Mouse (Mus musculus) monocyte, adult 2 months (primary cell): ENCODE results near the gene Spcs3.
"Not testable (repeated sequence)": the region's sequence is repeated elsewhere in the genome, so short reads cannot be mapped to it uniquely, and the experiment has no call there.

Experiments used
- DNase-seq, 2 experiments: peaks; one replicate each; pipeline ENCODE4 v3.0.0; 2022; ENCODE audit warnings: low spot score in 2 of 2, low read depth in 1 of 2

Gene Spcs3

DNA sequence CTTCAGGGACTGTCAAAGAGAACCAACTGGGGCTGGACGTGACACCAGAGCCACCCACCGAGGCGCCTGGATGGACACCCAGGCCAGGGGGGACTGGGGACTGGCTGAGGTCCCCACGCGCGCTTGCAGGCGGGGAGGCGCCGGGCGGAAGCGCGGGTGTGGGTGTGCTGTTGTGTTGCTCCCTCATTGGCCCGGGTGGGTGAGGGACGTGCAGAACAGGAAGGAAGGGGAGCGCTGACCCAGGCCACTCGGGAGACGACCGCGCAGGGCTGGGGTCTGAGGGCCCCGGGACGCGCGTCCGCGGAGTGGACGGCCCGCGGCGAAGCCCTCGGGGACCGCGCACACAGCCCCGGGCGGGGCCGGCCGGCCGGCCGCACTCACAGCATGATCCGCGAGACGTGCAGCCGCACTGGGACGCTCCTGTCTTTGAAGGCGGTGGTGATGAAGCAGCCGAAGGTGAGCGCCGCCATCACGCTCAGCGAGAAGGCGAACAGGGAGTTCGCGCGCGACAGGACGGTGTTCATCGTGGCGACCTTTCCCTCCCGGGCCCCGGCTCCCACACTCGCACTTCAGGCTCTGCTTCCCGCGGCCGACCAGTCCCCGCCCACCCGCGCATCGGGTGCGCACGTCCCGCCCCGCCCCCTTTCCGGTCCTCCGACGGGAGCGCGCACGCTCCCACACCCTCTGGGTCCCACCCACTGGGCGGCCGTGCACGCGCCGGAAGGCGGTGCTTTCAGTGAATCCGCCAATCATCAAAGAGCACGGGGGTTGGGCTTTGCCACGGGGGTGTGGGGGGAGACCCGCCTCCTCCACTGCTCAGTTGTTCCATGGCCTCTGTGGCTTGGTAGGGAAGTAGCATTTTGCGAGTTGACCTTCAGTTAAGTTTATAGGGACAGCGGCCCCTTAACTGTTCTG, at the start of gene Spcs3, which contains the start of gene Asb5:
TSS of gene Spcs3 (minus strand) at position 617 of the 915 bp plus-strand sequence.
TSS of gene Asb5 (plus strand) at position 199 of the 915 bp plus-strand sequence.
- peak; percentile 76 to 90 for DNase-seq

DNA sequence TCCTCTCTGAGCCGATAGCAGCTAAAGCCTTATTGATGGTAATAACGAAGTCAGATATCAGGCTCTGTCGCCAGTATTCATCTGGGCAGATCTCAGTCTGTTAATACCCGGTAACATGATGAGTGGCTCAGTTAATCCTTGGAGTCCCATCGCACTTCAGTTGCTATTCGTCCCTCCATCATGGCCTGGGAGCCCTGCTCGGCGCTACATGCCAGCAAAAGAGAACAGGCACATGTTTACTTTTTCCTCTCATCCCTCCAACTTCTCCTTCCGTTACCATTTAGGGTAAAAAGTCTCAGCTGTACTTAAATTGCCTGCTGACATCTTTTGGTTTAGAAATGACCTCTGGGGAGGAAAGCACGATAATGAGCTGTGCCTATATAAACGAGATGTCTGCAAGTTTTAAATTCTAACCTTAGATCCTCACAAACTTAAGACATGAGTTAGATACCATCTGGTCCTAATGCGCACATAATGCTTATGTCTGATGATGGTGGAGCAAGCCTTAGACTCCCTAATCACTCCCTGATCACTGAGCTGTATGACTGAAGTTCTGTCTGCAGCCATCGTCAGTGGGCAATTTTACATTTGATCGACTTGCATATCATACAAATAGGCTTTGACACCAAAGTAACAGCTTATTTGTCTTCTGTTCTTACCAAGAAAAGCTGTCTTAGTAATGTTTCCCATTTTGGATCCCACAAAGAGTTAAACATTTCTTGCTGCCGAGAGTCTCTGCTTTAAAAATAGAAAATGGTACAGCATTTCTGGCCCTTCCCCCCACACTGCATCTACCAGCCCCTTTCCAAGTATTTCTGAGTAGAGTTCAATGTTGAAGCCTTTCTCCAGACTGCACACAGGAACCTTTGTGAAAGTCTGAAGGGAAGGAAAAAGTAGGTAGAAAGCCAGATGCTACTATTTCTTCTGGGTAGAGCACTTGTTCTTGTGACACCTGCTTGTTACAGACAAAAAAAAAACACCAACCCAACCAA, 41.1 kb upstream of the Spcs3 start:
- no peak for DNase-seq

DNA sequence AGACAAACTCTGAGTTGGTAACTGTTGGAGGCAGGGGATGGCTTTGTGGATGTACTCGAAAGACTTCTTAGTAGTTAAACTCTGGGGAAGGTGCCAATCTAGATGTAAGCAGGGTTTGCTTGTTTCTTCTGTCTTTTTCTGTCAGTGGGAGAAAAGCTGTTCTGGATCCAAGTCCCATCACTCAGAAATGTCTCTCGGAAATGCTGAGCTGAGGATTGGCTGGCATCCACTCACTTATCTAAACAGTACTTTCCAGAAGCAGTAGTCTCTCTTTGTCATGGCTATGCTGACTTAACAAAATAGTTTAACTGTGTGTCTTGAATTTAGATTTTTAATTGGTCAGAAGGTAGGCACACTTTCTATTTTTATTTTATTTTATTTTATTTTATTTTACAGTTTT, 37.4 kb upstream of the Spcs3 start:
- no peak for DNase-seq

DNA sequence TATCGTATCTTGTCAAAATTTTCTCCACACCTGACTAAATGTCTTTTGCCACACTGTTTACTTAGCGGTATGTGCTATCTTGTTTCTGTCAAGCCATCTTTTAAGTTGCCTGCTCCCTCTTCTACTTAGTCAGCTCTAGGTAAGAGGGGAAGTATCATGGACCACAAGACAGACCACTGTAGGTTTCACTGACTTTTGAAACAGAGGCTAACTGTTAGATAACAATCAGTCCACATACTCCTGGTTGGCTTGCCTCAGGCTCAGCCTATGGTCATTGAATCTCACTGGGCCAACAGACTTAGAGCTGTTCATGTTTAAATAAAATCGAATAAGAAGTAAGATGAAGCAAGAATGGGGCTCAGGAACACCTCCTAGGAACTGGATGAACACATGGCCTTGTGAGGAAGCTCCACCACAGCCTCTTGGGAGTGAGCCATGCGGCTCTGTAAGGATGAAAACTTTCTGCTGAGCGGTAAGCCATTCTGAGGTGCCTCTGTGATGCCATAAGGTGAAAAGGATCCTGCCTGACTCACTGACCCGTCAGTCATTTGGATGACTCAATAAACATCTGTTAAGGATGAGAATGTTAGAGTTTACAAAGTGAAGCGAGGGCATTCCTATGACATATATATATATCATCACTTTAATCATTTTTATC, 35.9 kb upstream of the Spcs3 start:
- DNase-seq = no peak

DNA sequence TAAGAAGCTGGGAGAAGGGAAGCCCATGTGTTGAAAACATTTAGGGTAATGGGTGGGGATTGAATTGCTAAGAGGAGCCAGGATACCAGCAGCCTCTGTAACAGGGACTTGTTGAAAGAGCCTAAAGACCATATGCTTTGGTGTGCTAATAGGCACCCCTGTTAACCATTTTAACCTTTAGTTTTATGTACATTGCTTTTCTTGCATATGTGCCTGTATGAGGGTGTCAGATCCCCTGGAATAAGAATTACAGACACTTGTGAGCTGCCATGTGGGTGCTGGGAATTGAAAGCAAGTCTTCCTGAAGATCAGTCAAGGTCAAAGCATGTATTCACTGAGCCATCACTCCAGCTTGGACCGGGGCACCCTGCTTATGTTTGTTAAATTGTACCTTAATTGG, 35.4 kb upstream of the Spcs3 start:
- DNase-seq = no peak

DNA sequence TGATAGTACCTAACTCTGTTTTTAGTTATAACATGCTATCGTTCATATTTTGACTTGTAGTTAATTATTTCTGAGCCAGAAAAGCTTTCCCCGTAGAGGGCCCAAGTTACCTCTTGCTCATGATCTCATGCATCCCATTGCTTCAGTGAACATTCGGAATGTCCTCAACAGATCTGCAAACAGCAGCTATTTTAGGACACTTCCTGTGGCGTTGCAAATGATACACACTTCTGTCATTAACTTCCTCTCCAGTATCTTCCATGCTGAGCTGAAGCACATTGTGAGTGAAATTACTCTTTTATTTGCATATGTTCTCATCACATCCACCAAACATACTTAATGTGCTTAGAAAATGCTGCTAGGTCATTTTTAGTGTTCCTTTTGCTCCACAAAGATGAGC, 32.3 kb upstream of the Spcs3 start:
- no peak for DNase-seq

DNA sequence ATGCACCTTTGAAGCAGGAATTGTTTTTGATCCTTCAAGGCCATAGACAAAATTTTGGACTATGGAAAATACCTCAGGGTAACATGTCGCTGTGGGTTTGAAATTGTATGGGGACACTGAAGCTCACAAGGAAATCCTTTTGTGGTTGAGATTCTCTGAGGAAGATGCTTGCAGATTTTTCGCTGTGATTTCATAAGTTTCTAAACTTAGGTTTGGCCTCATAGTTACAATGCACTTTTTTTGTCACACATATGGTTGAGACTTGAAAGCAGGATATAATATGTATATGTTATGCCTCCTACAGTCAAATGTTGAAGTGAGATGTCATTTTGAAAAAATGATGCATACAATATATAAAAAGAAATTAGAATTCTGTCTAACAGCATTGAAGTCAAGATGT, 25.1 kb upstream of the Spcs3 start:
- DNase-seq = no peak

DNA sequence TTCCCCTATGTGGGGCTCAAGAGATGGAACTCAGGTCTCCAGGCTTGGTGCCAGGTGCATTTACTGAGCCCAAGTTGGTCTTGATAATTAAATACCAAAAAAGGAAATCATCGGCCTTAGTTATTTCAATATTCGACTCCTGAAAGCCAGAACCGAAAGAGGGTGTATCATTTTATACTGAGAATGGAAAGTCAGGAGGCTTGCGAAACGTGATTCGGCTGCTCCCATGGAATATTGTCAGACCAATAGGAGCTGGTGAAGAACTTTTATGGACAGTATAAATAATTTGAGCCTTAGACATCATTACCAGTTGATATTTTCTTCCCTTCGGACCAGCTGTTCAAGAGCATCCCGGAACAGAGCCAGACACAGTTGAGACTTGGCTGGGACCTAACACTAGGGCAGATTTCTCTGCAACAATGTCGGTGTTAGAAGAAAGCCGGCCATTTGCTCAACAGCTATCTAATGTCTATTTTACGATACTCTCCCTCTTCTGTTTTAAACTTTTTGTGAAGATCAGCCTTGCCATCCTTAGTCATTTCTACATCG, 20.3 kb upstream of the Spcs3 start:
- no peak for DNase-seq

DNA sequence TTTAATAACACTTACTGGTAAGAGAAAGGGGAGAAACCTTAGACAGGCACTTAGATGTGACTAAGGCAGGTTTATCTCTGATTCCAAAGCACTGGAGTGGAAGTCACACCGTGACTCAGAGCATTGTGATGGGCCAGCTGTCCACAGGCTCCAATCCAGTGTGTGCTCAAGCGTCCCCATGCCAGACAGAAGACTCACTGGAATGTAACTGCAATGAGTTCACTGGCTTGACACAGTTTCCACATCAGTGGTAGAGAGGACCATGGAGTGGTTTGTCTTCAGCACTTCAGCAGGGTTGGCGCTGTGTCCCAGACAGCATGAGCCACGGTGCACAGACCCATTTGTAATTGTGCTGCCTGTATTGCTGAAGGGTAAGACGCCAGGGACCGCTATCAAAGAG, 18.6 kb upstream of the Spcs3 start:
- DNase-seq = no peak

DNA sequence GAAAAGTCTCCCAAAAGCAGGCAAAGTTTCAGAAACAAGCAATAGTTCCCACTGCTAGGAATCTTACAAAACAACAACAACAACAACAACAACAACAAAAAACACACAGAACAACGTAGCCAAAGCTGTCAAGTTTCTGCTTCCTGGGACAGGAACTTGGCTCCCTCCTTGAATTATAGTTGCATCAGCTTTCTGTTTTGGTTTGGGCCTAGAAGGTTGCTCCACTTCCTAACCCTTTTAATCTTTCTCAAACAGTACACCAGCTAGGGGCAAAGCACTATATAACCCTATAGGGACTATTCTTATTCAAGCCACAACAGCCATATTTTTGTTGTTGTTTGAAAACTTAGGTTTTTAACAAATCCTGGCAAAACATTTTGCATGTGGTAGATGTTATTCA, 11.5 kb upstream of the Spcs3 start:
- no peak for DNase-seq

DNA sequence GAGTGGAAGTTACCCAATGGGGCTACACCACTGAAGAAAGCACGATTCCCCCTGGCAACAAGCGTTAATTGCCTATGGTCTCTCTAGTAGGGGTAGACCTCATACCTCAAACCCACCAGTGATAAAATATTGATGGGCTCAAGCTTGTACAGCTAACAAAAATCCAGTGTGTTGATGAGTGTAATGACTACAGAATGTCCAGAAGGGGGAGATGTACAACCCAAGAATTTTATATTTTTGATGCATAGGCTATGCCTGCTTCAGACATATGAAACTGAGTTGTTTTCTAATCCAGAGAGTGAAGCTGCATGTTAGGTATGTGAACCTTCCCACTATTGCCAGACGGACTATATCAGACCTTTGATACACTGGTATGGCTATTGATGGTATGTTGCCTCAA, 7.5 kb upstream of the Spcs3 start:
- DNase-seq = no peak

DNA sequence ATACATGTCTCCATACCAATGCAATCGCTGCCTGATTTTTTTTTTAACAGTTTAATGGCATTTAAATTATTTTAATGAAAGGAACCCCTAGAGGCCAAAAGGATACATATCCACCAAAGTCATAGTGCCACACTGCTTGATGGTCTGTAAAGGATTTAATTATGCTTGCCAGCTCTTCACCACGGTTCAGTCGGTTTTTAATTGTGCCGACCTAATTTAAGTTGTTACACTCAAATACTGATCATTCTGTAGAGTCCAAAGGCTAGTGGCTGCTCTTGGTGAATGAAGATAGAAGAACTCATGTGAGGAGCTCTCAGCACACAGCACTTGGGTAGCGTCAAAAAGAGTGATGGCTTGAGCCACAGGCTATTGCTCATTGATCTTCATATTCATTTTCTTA, 5.4 kb upstream of the Spcs3 start:
- DNase-seq = no peak

DNA sequence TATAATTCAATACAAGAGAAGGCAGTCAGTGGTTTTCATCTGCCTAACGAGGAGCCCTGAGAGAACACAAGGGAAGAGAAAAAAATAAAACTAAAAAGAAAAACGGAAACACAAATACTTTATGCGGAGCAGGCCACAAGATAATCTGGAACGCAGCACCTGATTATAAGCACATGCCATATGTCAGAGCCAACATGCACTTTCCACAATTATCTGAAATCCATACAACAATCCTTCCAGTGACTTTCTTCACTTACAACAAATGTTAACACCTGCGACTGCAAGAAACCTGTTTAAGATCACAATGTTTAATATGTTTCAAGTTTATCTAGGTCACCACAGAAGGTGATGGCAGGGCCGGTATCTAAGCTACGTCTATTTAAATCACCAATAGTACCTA, 1.2 kb downstream of the Spcs3 start:
- DNase-seq = no peak

DNA sequence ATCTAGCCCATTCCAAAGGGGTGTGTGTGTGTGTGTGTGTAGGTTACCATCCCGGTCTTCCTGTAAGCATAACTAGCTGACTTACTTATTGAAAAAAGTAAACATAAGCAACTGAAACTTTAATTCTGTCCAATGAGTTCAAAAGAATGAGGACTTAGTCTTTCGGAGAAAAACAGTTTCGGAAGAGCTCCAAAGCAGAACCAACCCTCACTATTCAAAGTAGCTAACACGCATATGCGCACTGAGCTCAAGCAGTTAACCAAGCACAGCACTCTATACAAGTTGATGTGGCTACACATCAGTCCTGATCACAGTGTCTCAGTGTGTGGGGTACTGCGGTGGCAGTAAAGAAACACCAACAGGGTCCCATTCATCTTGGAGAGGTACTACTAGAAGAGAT, 3.1 kb downstream of the Spcs3 start:
- DNase-seq = no peak

DNA sequence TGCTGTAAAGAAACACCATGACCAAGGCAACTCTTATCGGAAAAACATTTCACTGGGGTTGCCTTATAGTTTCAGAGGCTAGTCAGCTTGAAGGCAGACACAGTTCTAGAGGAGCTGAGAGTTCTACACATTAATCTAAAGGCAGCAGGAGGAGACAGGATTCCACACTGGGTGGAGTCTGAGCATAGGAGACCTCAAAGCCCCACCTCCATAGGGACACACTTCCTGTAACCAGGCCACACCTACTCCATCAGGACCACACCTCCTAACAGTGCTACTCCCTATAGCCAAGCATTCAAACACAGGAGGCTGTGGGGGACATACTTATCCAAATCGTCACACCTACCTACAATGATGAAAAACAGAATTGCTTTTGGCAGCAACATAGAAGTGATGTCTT, 4.2 kb downstream of the Spcs3 start:
- DNase-seq = no peak

DNA sequence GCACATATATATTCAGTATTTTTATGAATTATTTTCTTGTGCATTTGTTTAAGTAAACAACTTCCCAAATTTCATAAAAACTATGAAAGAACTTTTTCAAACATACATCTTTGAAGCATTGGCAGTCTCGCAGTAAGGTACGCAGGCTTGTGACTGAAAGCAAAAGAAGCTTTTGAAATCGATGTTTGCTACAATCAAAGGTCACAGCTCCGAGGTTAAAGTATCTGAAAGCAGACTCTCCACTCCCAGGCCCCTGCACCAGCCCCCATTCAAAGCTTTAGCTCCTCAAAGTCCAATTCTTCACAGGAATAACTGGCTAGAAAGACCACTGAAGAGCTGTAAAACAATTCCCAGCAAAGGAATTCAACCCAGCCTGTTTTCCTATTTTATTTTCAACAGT, 9.3 kb downstream of the Spcs3 start:
- no peak for DNase-seq

DNA sequence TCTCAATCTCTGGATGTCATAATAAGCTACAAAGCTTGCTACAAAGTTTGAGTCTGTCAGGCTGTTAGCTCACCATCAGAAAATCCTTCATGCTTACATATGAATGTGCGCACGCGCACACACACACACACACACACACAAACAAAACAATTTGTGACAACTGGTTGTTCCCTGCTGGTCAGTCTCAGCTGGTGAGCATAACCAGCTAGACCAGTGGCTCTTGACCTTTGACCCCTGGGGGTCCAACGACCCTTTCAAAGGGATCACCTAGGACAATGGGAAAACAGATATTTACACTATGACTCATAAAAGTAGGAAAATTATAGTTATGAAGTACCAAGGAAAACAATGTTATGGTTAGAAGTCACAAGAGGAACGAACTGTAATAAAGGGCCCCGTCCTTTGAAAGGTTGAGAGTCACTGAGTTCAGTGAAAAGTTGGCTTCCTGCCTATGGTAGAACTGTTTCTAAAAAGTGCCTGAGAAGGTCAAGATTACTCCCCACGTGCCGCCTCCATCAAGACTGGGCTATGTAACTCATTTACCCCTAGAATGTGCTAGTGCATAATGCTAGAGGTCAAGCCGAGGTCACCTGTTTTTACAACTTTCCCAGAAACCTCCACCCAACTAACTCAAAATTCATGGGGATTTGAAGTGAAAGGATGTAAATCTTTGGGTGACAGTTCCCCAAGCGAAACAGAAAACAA, 10.9 kb downstream of the Spcs3 start:
- no peak for DNase-seq

DNA sequence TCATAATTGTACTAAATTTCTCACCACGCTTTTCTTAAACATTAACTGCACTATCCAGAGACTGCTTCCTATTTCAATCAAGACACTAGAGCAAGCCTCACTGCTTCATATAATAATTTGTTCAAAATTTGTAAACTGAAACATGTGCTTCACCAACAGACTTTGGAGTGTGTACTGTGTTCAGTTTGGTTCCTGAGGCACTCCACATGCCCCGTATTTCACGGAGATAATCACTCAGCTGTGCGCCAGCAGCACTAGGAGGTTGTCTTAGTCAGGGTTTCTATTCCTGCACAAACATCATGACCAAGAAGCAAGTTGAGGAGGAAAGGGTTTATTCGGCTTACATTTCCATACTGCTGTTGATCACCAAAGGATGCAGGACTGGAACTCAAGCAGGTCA, 17.6 kb downstream of the Spcs3 start:
- DNase-seq = not testable (repeated sequence)

DNA sequence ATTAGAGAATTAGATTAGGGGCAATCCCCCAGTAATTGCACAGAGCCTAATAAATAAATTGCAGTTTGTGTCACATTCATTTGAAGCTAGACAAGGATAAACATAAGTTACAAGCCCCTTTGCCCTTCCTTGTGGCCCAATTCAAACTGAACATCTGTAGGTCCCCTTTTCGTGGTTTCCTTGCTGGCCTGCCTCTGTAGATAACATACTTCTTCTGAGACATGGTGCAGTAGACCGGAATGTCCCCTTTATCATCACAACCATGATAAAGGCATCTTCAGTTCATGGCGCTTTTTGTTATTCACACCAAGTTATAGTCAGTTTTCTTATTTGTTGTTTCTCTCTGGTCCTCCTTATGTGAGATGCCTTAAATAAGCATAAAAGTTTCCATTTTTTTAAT, 18.0 kb downstream of the Spcs3 start:
- DNase-seq = no peak

DNA sequence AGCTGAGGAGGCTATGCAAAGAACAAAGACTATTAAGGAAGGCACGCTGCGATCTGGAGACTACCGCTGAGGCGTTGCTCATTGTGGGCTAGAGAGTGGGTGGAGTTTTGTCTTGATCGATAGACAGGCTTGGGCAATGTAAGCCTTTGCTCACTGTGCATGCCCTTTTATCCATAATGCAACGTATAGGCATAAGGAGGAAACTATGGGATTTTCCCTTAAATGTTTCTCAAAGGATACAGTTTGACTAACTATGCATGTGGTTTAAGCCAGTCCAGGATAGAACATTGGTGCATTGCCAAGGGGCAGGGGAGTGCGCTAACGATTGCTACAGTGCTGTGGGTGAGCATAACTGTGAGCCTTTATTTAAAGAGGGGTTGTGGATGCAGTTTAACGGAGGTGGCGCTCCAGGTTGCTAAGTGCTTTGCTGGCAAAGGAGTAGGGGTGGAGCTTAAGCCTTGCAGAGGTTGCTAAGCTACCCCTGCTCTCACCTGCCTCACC, 20.5 kb downstream of the Spcs3 start:
- no peak for DNase-seq
